Mouse (Mus musculus): ENCODE data around the gene Brca2. TPM values are rescaled to one million over a fixed set of nuclear protein-coding genes. Genes with fewer than 3 reads are reported as not detected.
A peak's percentile ranks its signal among the peaks of the same experiment; 100 is the strongest.

Gene Brca2
- polyA plus RNA-seq, 1 experiment from 2014 or later: 25.4 TPM

GRCm38 (mm10) chr5:150510451-150511225 lies 11.8 kb upstream of the Brca2 start:
- Histone ChIP-seq H3K36me3 (ENCODE audit: control insufficient read depth, insufficient read depth, low read length) (no peaks in the 10 kb centered on the region), H3K9me3 (ENCODE audit: control insufficient read depth, low read depth, low read length) (no peaks in the 10 kb centered on the region), H3K9ac (replicated peaks; ENCODE audit: low read depth, low read length) (no peak overlapping the region), H3K27ac (ENCODE audit: low read length) (no peak overlapping the region), H3K4me2 (replicated peaks; ENCODE audit: low read depth, low read length) (no peak overlapping the region), H3K27me3 (ENCODE audit: control insufficient read depth, insufficient read depth, low read length) (no peaks in the 10 kb centered on the region), H3K4me1 (ENCODE audit: control insufficient read depth, insufficient read depth, low read length) (no peaks in the 10 kb centered on the region), H3K4me3 (ENCODE audit: low read depth, low read length) (no peak overlapping the region)
- no peak for ATAC-seq (ENCODE audit: insufficient number of reproducible peaks, insufficient read depth, low FRiP score, low read depth)
- WGBS: 80% methylated on average over 6 of the region's 6 CpGs

- WGBS: 74% methylated on average over 4 of the region's 4 CpGs
- H3K27ac ChIP-seq (ENCODE audit: low read length): no peak overlapping the region
- ATAC-seq (ENCODE audit: insufficient number of reproducible peaks, insufficient read depth, low FRiP score, low read depth): no peak
- no peaks in the 10 kb centered on the region for H3K27me3 ChIP-seq (ENCODE audit: control insufficient read depth, insufficient read depth, low read length)
- H3K4me1 ChIP-seq (ENCODE audit: control insufficient read depth, insufficient read depth, low read length): no peaks in the 10 kb centered on the region
- no peaks in the 10 kb centered on the region for H3K36me3 ChIP-seq (ENCODE audit: control insufficient read depth, insufficient read depth, low read length)
- no peak overlapping the region for H3K4me2 ChIP-seq (replicated peaks; ENCODE audit: low read depth, low read length)
- no peak overlapping the region for H3K9ac ChIP-seq (replicated peaks; ENCODE audit: low read depth, low read length)
- no peak overlapping the region for H3K4me3 ChIP-seq (ENCODE audit: low read depth, low read length)
- H3K9me3 ChIP-seq (ENCODE audit: control insufficient read depth, low read depth, low read length): no peaks in the 10 kb centered on the region
These were observed 9.2 kb upstream of the Brca2 start for GRCm38 (mm10) chr5:150513264-150513663.

GRCm38 (mm10) chr5:150514027-150514426 lies 8.4 kb upstream of the Brca2 start:
- ATAC-seq (ENCODE audit: insufficient number of reproducible peaks, insufficient read depth, low FRiP score, low read depth): no peak
- Histone ChIP-seq H3K27ac (ENCODE audit: low read length) (no peak overlapping the region), H3K4me1 (ENCODE audit: control insufficient read depth, insufficient read depth, low read length) (no peaks in the 10 kb centered on the region), H3K36me3 (ENCODE audit: control insufficient read depth, insufficient read depth, low read length) (no peaks in the 10 kb centered on the region), H3K9me3 (ENCODE audit: control insufficient read depth, low read depth, low read length) (no peaks in the 10 kb centered on the region), H3K27me3 (ENCODE audit: control insufficient read depth, insufficient read depth, low read length) (no peaks in the 10 kb centered on the region), H3K4me2 (replicated peaks; ENCODE audit: low read depth, low read length) (no peak overlapping the region), H3K9ac (replicated peaks; ENCODE audit: low read depth, low read length) (no peak overlapping the region), H3K4me3 (ENCODE audit: low read depth, low read length) (no peak overlapping the region)
- WGBS: 86% methylated on average over 1 of the region's 1 CpGs

GRCm38 (mm10) chr5:150518064-150518463 lies 4.4 kb upstream of the Brca2 start, which contains the start of gene Zar1l:
Gene Zar1l (minus strand): TSS chr5:150518164.
- Histone ChIP-seq H3K9ac (replicated peaks; ENCODE audit: low read depth, low read length) (no peak within 1 kb of the TSS), H3K27ac (ENCODE audit: low read length) (no peak within 1 kb of the TSS), H3K36me3 (ENCODE audit: control insufficient read depth, insufficient read depth, low read length) (no peaks in the 10 kb centered on the region), H3K4me1 (ENCODE audit: control insufficient read depth, insufficient read depth, low read length) (0 out of 2 replicates have a peak, but pooled peaks cover 2% of the 10 kb centered on the region), H3K4me2 (replicated peaks; ENCODE audit: low read depth, low read length) (no peak within 1 kb of the TSS), H3K9me3 (ENCODE audit: control insufficient read depth, low read depth, low read length) (no peaks in the 10 kb centered on the region), H3K27me3 (ENCODE audit: control insufficient read depth, insufficient read depth, low read length) (no peaks in the 10 kb centered on the region), H3K4me3 (ENCODE audit: low read depth, low read length) (no peak within 1 kb of the TSS)
- WGBS: 66% methylated on average over 4 of the region's 4 CpGs
- ATAC-seq (ENCODE audit: insufficient number of reproducible peaks, insufficient read depth, low FRiP score, low read depth): no peak

- Histone ChIP-seq H3K36me3 (ENCODE audit: control insufficient read depth, insufficient read depth, low read length) (no peaks in the 10 kb centered on the region), H3K4me2 (replicated peaks; ENCODE audit: low read depth, low read length) (no peak overlapping the region), H3K4me1 (ENCODE audit: control insufficient read depth, insufficient read depth, low read length) (0 out of 2 replicates have a peak, but pooled peaks cover 4% of the 10 kb centered on the region), H3K9ac (replicated peaks; ENCODE audit: low read depth, low read length) (no peak overlapping the region), H3K27ac (ENCODE audit: low read length) (no peak overlapping the region), H3K27me3 (ENCODE audit: control insufficient read depth, insufficient read depth, low read length) (no peaks in the 10 kb centered on the region), H3K4me3 (ENCODE audit: low read depth, low read length) (no peak overlapping the region), H3K9me3 (ENCODE audit: control insufficient read depth, low read depth, low read length) (no peaks in the 10 kb centered on the region)
- ATAC-seq (ENCODE audit: insufficient number of reproducible peaks, insufficient read depth, low FRiP score, low read depth): no peak
- WGBS: 83% methylated on average over 1 of the region's 1 CpGs
These were observed 2.9 kb upstream of the Brca2 start for GRCm38 (mm10) chr5:150519551-150519950.

- H3K27me3 ChIP-seq (ENCODE audit: control insufficient read depth, insufficient read depth, low read length): no peaks in the 10 kb centered on the region
- peak overlapping the region; percentile 56 for H3K4me2 ChIP-seq (replicated peaks; ENCODE audit: low read depth, low read length)
- H3K36me3 ChIP-seq (ENCODE audit: control insufficient read depth, insufficient read depth, low read length): no peaks in the 10 kb centered on the region
- H3K4me3 ChIP-seq (ENCODE audit: low read depth, low read length): peak overlapping the region; percentile 79
- WGBS: 7% methylated on average over 11 of the region's 11 CpGs
- peak overlapping the region; percentile 88 for H3K9ac ChIP-seq (replicated peaks; ENCODE audit: low read depth, low read length)
- 0 out of 2 replicates have a peak, but pooled peaks cover 4% of the 10 kb centered on the region for H3K4me1 ChIP-seq (ENCODE audit: control insufficient read depth, insufficient read depth, low read length)
- H3K27ac ChIP-seq (ENCODE audit: low read length): peak overlapping the region; percentile 89
- H3K9me3 ChIP-seq (ENCODE audit: control insufficient read depth, low read depth, low read length): no peaks in the 10 kb centered on the region
- ATAC-seq (ENCODE audit: insufficient number of reproducible peaks, insufficient read depth, low FRiP score, low read depth): no peak
These were observed 421 bp downstream of the Brca2 start for GRCm38 (mm10) chr5:150522867-150523234.

- H3K4me2 ChIP-seq (replicated peaks; ENCODE audit: low read depth, low read length): no peak overlapping the region
- no peak overlapping the region for H3K27ac ChIP-seq (ENCODE audit: low read length)
- no peak overlapping the region for H3K9ac ChIP-seq (replicated peaks; ENCODE audit: low read depth, low read length)
- 0 out of 2 replicates have a peak, but pooled peaks cover 2% of the 10 kb centered on the region for H3K36me3 ChIP-seq (ENCODE audit: control insufficient read depth, insufficient read depth, low read length)
- no peaks in the 10 kb centered on the region for H3K27me3 ChIP-seq (ENCODE audit: control insufficient read depth, insufficient read depth, low read length)
- H3K4me3 ChIP-seq (ENCODE audit: low read depth, low read length): no peak overlapping the region
- 0 out of 2 replicates have a peak, but pooled peaks cover 4% of the 10 kb centered on the region for H3K4me1 ChIP-seq (ENCODE audit: control insufficient read depth, insufficient read depth, low read length)
- WGBS: 79% methylated on average over 2 of the region's 2 CpGs
- ATAC-seq (ENCODE audit: insufficient number of reproducible peaks, insufficient read depth, low FRiP score, low read depth): no peak
- no peaks in the 10 kb centered on the region for H3K9me3 ChIP-seq (ENCODE audit: control insufficient read depth, low read depth, low read length)
These were observed 2.8 kb downstream of the Brca2 start for GRCm38 (mm10) chr5:150525239-150525638.

GRCm38 (mm10) chr5:150541302-150541701 lies 18.9 kb downstream of the Brca2 start:
- ATAC-seq (ENCODE audit: insufficient number of reproducible peaks, insufficient read depth, low FRiP score, low read depth): no peak
- Histone ChIP-seq H3K27me3 (ENCODE audit: control insufficient read depth, insufficient read depth, low read length) (no peaks in the 10 kb centered on the region), H3K4me1 (ENCODE audit: control insufficient read depth, insufficient read depth, low read length) (no peaks in the 10 kb centered on the region), H3K27ac (ENCODE audit: low read length) (no peak overlapping the region), H3K9me3 (ENCODE audit: control insufficient read depth, low read depth, low read length) (no peaks in the 10 kb centered on the region), H3K9ac (replicated peaks; ENCODE audit: low read depth, low read length) (no peak overlapping the region), H3K4me3 (ENCODE audit: low read depth, low read length) (no peak overlapping the region), H3K36me3 (ENCODE audit: control insufficient read depth, insufficient read depth, low read length) (peaks cover 15% of the 10 kb centered on the region), H3K4me2 (replicated peaks; ENCODE audit: low read depth, low read length) (no peak overlapping the region)
- 94% methylated on average over 1 of the region's 1 CpGs for WGBS

All from stomach, embryonic 14.5 days (tissue).